ENCODE assay signal across 25 mouse cellular contexts in the genomic region with DNA sequence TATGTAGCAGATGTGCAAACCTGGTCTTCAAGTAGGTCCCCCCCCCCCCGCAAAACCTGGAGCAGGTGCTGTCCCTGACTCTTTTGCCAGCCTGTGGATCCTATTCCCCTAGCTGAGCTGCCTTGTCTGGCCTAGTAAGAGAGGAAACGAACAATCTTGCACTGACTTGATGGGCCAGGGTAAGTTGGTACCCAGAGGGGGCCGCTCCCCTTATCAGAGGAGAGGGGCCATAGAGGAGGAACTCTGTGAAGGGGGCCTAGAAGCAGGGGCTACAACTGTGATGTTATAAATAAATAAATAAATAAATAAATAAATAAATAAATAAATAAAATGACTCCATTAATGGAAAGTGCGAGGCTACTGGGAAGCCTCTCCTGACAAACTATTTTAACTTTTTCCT.
"Had no signal": no experiment of that assay in that cellular context is flagged by ENCODE, and none has a peak within 500 bp of the region (broad histone marks: within the 10 kb centered on the region; RNA-seq: fewer than 3 reads in every experiment).

No protein-coding gene starts in this region.

- H3K4me1 ChIP-seq: heart, embryonic 13.5 days; heart, embryonic 15.5 days; kidney, embryonic 15.5 days; limb, embryonic 13.5 days; limb, embryonic 15.5 days; liver, embryonic 12.5 days had no signal

- H3K4me3 ChIP-seq: heart, adult 2 months; heart, embryonic 13.5 days; heart, embryonic 15.5 days; kidney, embryonic 15.5 days; limb, embryonic 13.5 days; limb, embryonic 15.5 days; liver, embryonic 12.5 days had no signal

- ATAC-seq: hindbrain, embryonic 16.5 days; intestine, embryonic 16.5 days; liver, embryonic 12.5 days had no signal

- DNase-seq: gastrocnemius, postnatal 14 days; gastrocnemius, postnatal 36 days; heart, adult 11 months; heart, adult 2 months; heart, postnatal 14 days; heart, postnatal 36 days; kidney, adult 11 months; kidney, adult 2 months; kidney, adult 9 months; kidney, postnatal 14 days; kidney, postnatal 36 days; layer of hippocampus, adult 9-11 months; layer of hippocampus, postnatal 36 days; left cerebral cortex, postnatal 4 days had no signal

- H3K27ac ChIP-seq: heart, adult 2 months; heart, embryonic 13.5 days; heart, embryonic 15.5 days; hindbrain, embryonic 14.5 days; kidney, embryonic 15.5 days; kidney, postnatal 0 days; limb, embryonic 13.5 days; limb, embryonic 15.5 days; liver, embryonic 12.5 days had no signal

- H3K27me3 ChIP-seq: heart, embryonic 13.5 days; heart, embryonic 15.5 days; kidney, embryonic 15.5 days; limb, embryonic 13.5 days; limb, embryonic 15.5 days; liver, embryonic 12.5 days had no signal

- H3K4me2 ChIP-seq: heart, embryonic 11.5 days; heart, embryonic 13.5 days; heart, embryonic 15.5 days; hindbrain, embryonic 14.5 days; kidney, embryonic 15.5 days; limb, embryonic 13.5 days; limb, embryonic 15.5 days; liver, embryonic 12.5 days had no signal

- H3K9me3 ChIP-seq: heart, embryonic 13.5 days; heart, embryonic 15.5 days; kidney, embryonic 15.5 days; limb, embryonic 13.5 days; limb, embryonic 15.5 days; liver, embryonic 12.5 days had no signal

- H3K9ac ChIP-seq: heart, embryonic 13.5 days; heart, embryonic 15.5 days; hindbrain, embryonic 14.5 days; kidney, embryonic 15.5 days; limb, embryonic 13.5 days; limb, embryonic 15.5 days; liver, embryonic 12.5 days had no signal

- H3K36me3 ChIP-seq: heart, embryonic 13.5 days; heart, embryonic 15.5 days; kidney, embryonic 15.5 days; limb, embryonic 13.5 days; limb, embryonic 15.5 days; liver, embryonic 12.5 days had no signal
